Mouse (Mus musculus): ENCODE results near the gene Tcaf1. TPM values are rescaled to one million over a fixed set of nuclear protein-coding genes. Genes with fewer than 3 reads are reported as not detected.

The Tcaf1 gene
- 65.8 and 71.6 TPM in 2 replicates for polyA plus RNA-seq (2015; fragmentation: Nextera tagmentation; extraction: Ambion mirVana)

- Histone ChIP-seq H3K9ac (peak within 1 kb of the TSS; percentile 65), H3K9me3 (replicated peaks) (no peaks in the 10 kb centered on the region), H3K4me1 (no peaks in the 10 kb centered on the region), H3K4me2 (replicated peaks) (peak within 1 kb of the TSS; percentile 73), H3K4me3 (replicated peaks) (peak within 1 kb of the TSS; percentile 72), H3K27ac (replicated peaks) (peak within 1 kb of the TSS; percentile 86), H3K36me3 (no peaks in the 10 kb centered on the region), H3K27me3 (no peaks in the 10 kb centered on the region)
- 1% methylated on average over 28 of the region's 28 CpGs for WGBS
- ATAC-seq (ENCODE audit: insufficient number of reproducible peaks, low FRiP score, low TSS enrichment, low read depth): peak; percentile 98
These were observed at the start of gene Tcaf1 for GRCm38 (mm10) chr6:42709291-42710211. TSS of gene Tcaf1 (minus strand) at chr6:42710088.

- H3K4me2 ChIP-seq (replicated peaks): no peak within 1 kb of the TSS
- no peaks in the 10 kb centered on the region for H3K9me3 ChIP-seq (replicated peaks)
- no peaks in the 10 kb centered on the region for H3K4me1 ChIP-seq
- 88% methylated on average over 1 of the region's 1 CpGs for WGBS
- H3K27ac ChIP-seq (replicated peaks): no peak within 1 kb of the TSS
- ATAC-seq (ENCODE audit: insufficient number of reproducible peaks, low FRiP score, low TSS enrichment, low read depth): no peak
- H3K9ac ChIP-seq: no peak within 1 kb of the TSS
- H3K27me3 ChIP-seq: no peaks in the 10 kb centered on the region
- no peak within 1 kb of the TSS for H3K4me3 ChIP-seq (replicated peaks)
- no peaks in the 10 kb centered on the region for H3K36me3 ChIP-seq
These were observed 46.2 kb upstream of the Tcaf1 start, which contains the start of gene Olfr38 for GRCm38 (mm10) chr6:42756104-42756503. TSS of gene Olfr38 (plus strand) at chr6:42756404.

- ATAC-seq (ENCODE audit: insufficient number of reproducible peaks, low FRiP score, low TSS enrichment, low read depth): no peak
- no peak overlapping the region for H3K27ac ChIP-seq (replicated peaks)
These were observed 38.0 kb upstream of the Tcaf1 start for GRCm38 (mm10) chr6:42747846-42748245.

GRCm38 (mm10) chr6:42742303-42742702 is 32.4 kb upstream of the Tcaf1 start:
- Histone ChIP-seq H3K9ac (no peak overlapping the region), H3K4me2 (replicated peaks) (no peak overlapping the region), H3K27me3 (no peaks in the 10 kb centered on the region), H3K36me3 (no peaks in the 10 kb centered on the region), H3K9me3 (replicated peaks) (no peaks in the 10 kb centered on the region), H3K27ac (replicated peaks) (no peak overlapping the region), H3K4me1 (no peaks in the 10 kb centered on the region), H3K4me3 (replicated peaks) (no peak overlapping the region)
- WGBS: 71% methylated on average over 5 of the region's 5 CpGs
- ATAC-seq (ENCODE audit: insufficient number of reproducible peaks, low FRiP score, low TSS enrichment, low read depth): no peak

More at GRCm38 (mm10) chr6:42747846-42748245, 38.0 kb upstream of the Tcaf1 start:
- Histone ChIP-seq H3K36me3 (no peaks in the 10 kb centered on the region), H3K4me1 (no peaks in the 10 kb centered on the region), H3K4me2 (replicated peaks) (no peak overlapping the region), H3K9me3 (replicated peaks) (no peaks in the 10 kb centered on the region), H3K9ac (no peak overlapping the region), H3K27me3 (no peaks in the 10 kb centered on the region), H3K4me3 (replicated peaks) (no peak overlapping the region)

- H3K9ac ChIP-seq: no peak within 1 kb of the TSS
These were observed 29.2 kb upstream of the Tcaf1 start, which contains the start of gene Olfr453 for GRCm38 (mm10) chr6:42739071-42739470. TSS of gene Olfr453 (plus strand) at chr6:42739371.

GRCm38 (mm10) chr6:42717973-42718372 is 8.1 kb upstream of the Tcaf1 start:
- Histone ChIP-seq H3K4me3 (replicated peaks) (no peak overlapping the region), H3K36me3 (no peaks in the 10 kb centered on the region), H3K4me1 (no peaks in the 10 kb centered on the region), H3K9ac (no peak overlapping the region), H3K27me3 (no peaks in the 10 kb centered on the region), H3K27ac (replicated peaks) (no peak overlapping the region), H3K9me3 (replicated peaks) (no peaks in the 10 kb centered on the region), H3K4me2 (replicated peaks) (no peak overlapping the region)
- no peak for ATAC-seq (ENCODE audit: insufficient number of reproducible peaks, low FRiP score, low TSS enrichment, low read depth)

More at GRCm38 (mm10) chr6:42739071-42739470, 29.2 kb upstream of the Tcaf1 start, which contains the start of gene Olfr453:
- no peaks in the 10 kb centered on the region for H3K9me3 ChIP-seq (replicated peaks)
- H3K36me3 ChIP-seq: no peaks in the 10 kb centered on the region
- H3K27me3 ChIP-seq: no peaks in the 10 kb centered on the region
- no peak within 1 kb of the TSS for H3K4me3 ChIP-seq (replicated peaks)
- no peak within 1 kb of the TSS for H3K27ac ChIP-seq (replicated peaks)
- no peak within 1 kb of the TSS for H3K4me2 ChIP-seq (replicated peaks)
- no peak for ATAC-seq (ENCODE audit: insufficient number of reproducible peaks, low FRiP score, low TSS enrichment, low read depth)
- 87% methylated on average over 1 of the region's 1 CpGs for WGBS
- H3K4me1 ChIP-seq: no peaks in the 10 kb centered on the region

- no peak overlapping the region for H3K4me3 ChIP-seq (replicated peaks)
- H3K9me3 ChIP-seq (replicated peaks): no peaks in the 10 kb centered on the region
- H3K36me3 ChIP-seq: no peaks in the 10 kb centered on the region
- H3K9ac ChIP-seq: no peak overlapping the region
- H3K4me2 ChIP-seq (replicated peaks): no peak overlapping the region
- H3K4me1 ChIP-seq: no peaks in the 10 kb centered on the region
- no peaks in the 10 kb centered on the region for H3K27me3 ChIP-seq
- ATAC-seq (ENCODE audit: insufficient number of reproducible peaks, low FRiP score, low TSS enrichment, low read depth): no peak
- H3K27ac ChIP-seq (replicated peaks): no peak overlapping the region
- 68% methylated on average over 8 of the region's 8 CpGs for WGBS
These were observed 4.8 kb upstream of the Tcaf1 start for GRCm38 (mm10) chr6:42714668-42715067.

GRCm38 (mm10) chr6:42692517-42693190 is 17.2 kb downstream of the Tcaf1 start:
- H3K27me3 ChIP-seq: no peaks in the 10 kb centered on the region
- peak overlapping the region; percentile 66 for H3K4me2 ChIP-seq (replicated peaks)
- H3K9me3 ChIP-seq (replicated peaks): no peaks in the 10 kb centered on the region
- ATAC-seq (ENCODE audit: insufficient number of reproducible peaks, low FRiP score, low TSS enrichment, low read depth): peak; percentile 92
- peaks cover 6% of the 10 kb centered on the region; the same call in 1 of the 2 replicates for H3K36me3 ChIP-seq
- H3K27ac ChIP-seq (replicated peaks): peak overlapping the region; percentile 92
- H3K4me3 ChIP-seq (replicated peaks): peak overlapping the region; percentile 75
- H3K4me1 ChIP-seq: peaks cover 5% of the 10 kb centered on the region; the same call in 1 of the 2 replicates
- peak overlapping the region; percentile 64 for H3K9ac ChIP-seq
- under 1% methylated on average over 32 of the region's 32 CpGs for WGBS

- WGBS: under 1% methylated on average over 10 of the region's 10 CpGs
- H3K4me3 ChIP-seq (replicated peaks): peak overlapping the region; percentile 75
- H3K4me1 ChIP-seq: peaks cover 5% of the 10 kb centered on the region; the same call in 1 of the 2 replicates
- H3K27ac ChIP-seq (replicated peaks): peak overlapping the region; percentile 92
- H3K36me3 ChIP-seq: 0 out of 2 replicates have a peak, but pooled peaks cover 4% of the 10 kb centered on the region
- H3K9me3 ChIP-seq (replicated peaks): no peaks in the 10 kb centered on the region
- H3K9ac ChIP-seq: peak overlapping the region; percentile 64
- peak overlapping the region; percentile 66 for H3K4me2 ChIP-seq (replicated peaks)
- H3K27me3 ChIP-seq: no peaks in the 10 kb centered on the region
- peak; percentile 85 for ATAC-seq (ENCODE audit: insufficient number of reproducible peaks, low FRiP score, low TSS enrichment, low read depth)
These were observed 17.8 kb downstream of the Tcaf1 start for GRCm38 (mm10) chr6:42692154-42692516.

- no peak for ATAC-seq (ENCODE audit: insufficient number of reproducible peaks, low FRiP score, low TSS enrichment, low read depth)
- H3K27me3 ChIP-seq: no peaks in the 10 kb centered on the region
- peaks cover 17% of the 10 kb centered on the region for H3K36me3 ChIP-seq
- no peak overlapping the region for H3K4me2 ChIP-seq (replicated peaks)
- no peak overlapping the region for H3K9ac ChIP-seq
- no peak overlapping the region for H3K4me3 ChIP-seq (replicated peaks)
- H3K9me3 ChIP-seq (replicated peaks): no peaks in the 10 kb centered on the region
- H3K27ac ChIP-seq (replicated peaks): no peak overlapping the region
- H3K4me1 ChIP-seq: peaks cover 5% of the 10 kb centered on the region; the same call in 1 of the 2 replicates
These were observed 20.1 kb downstream of the Tcaf1 start for GRCm38 (mm10) chr6:42689761-42690160.

- H3K9ac ChIP-seq: no peak overlapping the region
- 77% methylated on average over 5 of the region's 5 CpGs for WGBS
- H3K27ac ChIP-seq (replicated peaks): no peak overlapping the region
- H3K4me3 ChIP-seq (replicated peaks): no peak overlapping the region
- H3K4me1 ChIP-seq: peaks cover 5% of the 10 kb centered on the region; the same call in 1 of the 2 replicates
- ATAC-seq (ENCODE audit: insufficient number of reproducible peaks, low FRiP score, low TSS enrichment, low read depth): no peak
- no peaks in the 10 kb centered on the region for H3K27me3 ChIP-seq
- H3K4me2 ChIP-seq (replicated peaks): no peak overlapping the region
- H3K9me3 ChIP-seq (replicated peaks): no peaks in the 10 kb centered on the region
- H3K36me3 ChIP-seq: peaks cover 24% of the 10 kb centered on the region
These were observed 22.0 kb downstream of the Tcaf1 start for GRCm38 (mm10) chr6:42687907-42688306.
